In genomic region chr5:34976540-34977292, GRCm38 (mm10) we compare ENCODE assay signal across 13 mouse cellular contexts. TPM values are rescaled to one million over a fixed set of nuclear protein-coding genes. Genes with fewer than 3 reads are reported as not detected.
A peak's percentile ranks its signal among the peaks of the same experiment; 100 is the strongest.
DNase-seq lines count a peak whose midpoint lies in the region; ATAC-seq and TF ChIP-seq lines count a peak whose summit lies in the region.
"Had no signal": no experiment of that assay in that cellular context is flagged by ENCODE, and none has a peak within 500 bp of the region (broad histone marks: within the 10 kb centered on the region; RNA-seq: fewer than 3 reads in every experiment).

No protein-coding gene starts in this region.

- intact Hi-C loops in heart, postnatal 10 days (cut with DNase I), result no loop called here
- intact Hi-C loops in left cerebral cortex, adult 2 months (cut with DNase I), result no loop called here

- no peak overlapping the region for H3K4me2 ChIP-seq in forebrain, postnatal 0 days (ENCODE audit: low read depth)
- H3K4me2 ChIP-seq: embryonic facial prominence, embryonic 12.5 days; limb, embryonic 15.5 days had no signal

- peak; percentile 44 for ATAC-seq in megakaryocyte, adult 5-6 weeks (ENCODE audit: poor library complexity, severe bottlenecking)
- no peak for ATAC-seq in forebrain, postnatal 0 days

- H3K9me3 ChIP-seq in forebrain, postnatal 0 days (ENCODE audit: low read length), result no peaks in the 10 kb centered on the region
- H3K9me3 ChIP-seq: embryonic facial prominence, embryonic 12.5 days; limb, embryonic 15.5 days had no signal

- no peak for TF ChIP-seq CTCF in bone marrow, adult 2 months (IDR thresholded peaks at IDR 0.05; ENCODE audit: control insufficient read depth, insufficient read depth, low read length)
- no peak for TF ChIP-seq CTCF in forebrain, postnatal 0 days (IDR thresholded peaks at IDR 0.05; ENCODE audit: low read depth)
- TF ChIP-seq CTCF in left cerebral cortex, adult 2 months (IDR thresholded peaks at IDR 0.05), result no peak

- WGBS in bone marrow, adult 2 months, result 60% methylated on average over 9 of the region's 9 CpGs
- 95% methylated on average over 9 of the region's 9 CpGs for WGBS in forebrain, postnatal 0 days

- no peaks in the 10 kb centered on the region for H3K27me3 ChIP-seq in forebrain, postnatal 0 days (ENCODE audit: insufficient read depth, low read length)
- H3K27me3 ChIP-seq: embryonic facial prominence, embryonic 12.5 days; limb, embryonic 15.5 days had no signal

- peak; percentile 71 for DNase-seq in ovary, adult 18-20 months (ENCODE audit: low spot score)
- DNase-seq in ovary, postnatal 10 days (ENCODE audit: low spot score), result no peak
- peak; percentile 44 to 65 for DNase-seq in heart, postnatal 10 days
- no peak for DNase-seq in gastrocnemius, postnatal 4 days (ENCODE audit: low spot score in 2 of 2)
- DNase-seq in forebrain, postnatal 0 days, result no peak
- no peak for DNase-seq in left cerebral cortex, adult 2 months (ENCODE audit: extremely low spot score in 1 of 2, low spot score in 2 of 2)
- DNase-seq: gastrocnemius, postnatal 14 days; kidney, adult 8-10 months; right cerebral cortex, postnatal 4 days had no signal

- H3K4me1 ChIP-seq in bone marrow, adult 2 months (ENCODE audit: control insufficient read depth, insufficient read depth, low read length), result peaks cover 11% of the 10 kb centered on the region
- no peaks in the 10 kb centered on the region for H3K4me1 ChIP-seq in forebrain, postnatal 0 days (ENCODE audit: insufficient read depth)

- no peak overlapping the region for H3K9ac ChIP-seq in forebrain, postnatal 0 days
- H3K9ac ChIP-seq: embryonic facial prominence, embryonic 12.5 days; limb, embryonic 15.5 days had no signal

- H3K27ac ChIP-seq in bone marrow, adult 2 months (ENCODE audit: control insufficient read depth, insufficient read depth, low read depth, low read length, poor library complexity), result peak overlapping the region; percentile 64
- no peak overlapping the region for H3K27ac ChIP-seq in forebrain, postnatal 0 days (ENCODE audit: low read depth, low read length)
- no peak overlapping the region for H3K27ac ChIP-seq in left cerebral cortex, adult 2 months
- H3K27ac ChIP-seq: embryonic facial prominence, embryonic 12.5 days; limb, embryonic 15.5 days had no signal

- no peak for TF ChIP-seq POLR2A in bone marrow, adult 2 months (IDR thresholded peaks at IDR 0.05; ENCODE audit: borderline replicate concordance, control insufficient read depth, low read depth, low read length)

- peaks cover 29% of the 10 kb centered on the region for H3K36me3 ChIP-seq in forebrain, postnatal 0 days (ENCODE audit: insufficient read depth)

- no peak overlapping the region for H3K4me3 ChIP-seq in bone marrow, adult 2 months (replicated peaks; ENCODE audit: control insufficient read depth, low read depth, low read length)
- H3K4me3 ChIP-seq in forebrain, postnatal 0 days (ENCODE audit: low read depth, low read length), result no peak overlapping the region
- H3K4me3 ChIP-seq in left cerebral cortex, adult 2 months, result no peak overlapping the region
- H3K4me3 ChIP-seq: embryonic facial prominence, embryonic 12.5 days; limb, embryonic 15.5 days had no signal

RNA-seq across cellular contexts. Expression of gene Rgs12, which starts 27.5 kb away (rescaled TPM):
- 21.4 and 56.9 TPM in 2 replicates for polyA plus RNA-seq in bone marrow, adult 2 months (2011; ENCODE audit: insufficient read depth, insufficient read length, low replicate concordance, missing spikeins)
- 10 to 100 TPM; 32.5 to 36.5 TPM for total RNA-seq in heart, postnatal 10 days (2021)
- 5.7 and 8.5 TPM in 2 replicates for total RNA-seq in megakaryocyte, adult 5-6 weeks (2015)
- total RNA-seq in megakaryocyte, adult 5-6 weeks (2017), result 6.2 and 7.1 TPM in 2 replicates
- total RNA-seq in gastrocnemius, postnatal 4 days (2021), result 10 to 100 TPM; 34.7 to 35.2 TPM
- 60.0 and 73.8 TPM in 2 replicates for total RNA-seq in forebrain, postnatal 0 days (2014; rRNA removed)
- polyA plus RNA-seq in forebrain, postnatal 0 days (2015; fragmentation: Nextera tagmentation; extraction: Ambion mirVana), result 32.3 and 34.5 TPM in 2 replicates
- total RNA-seq in left cerebral cortex, adult 2 months (2021), result 10 to 100 TPM; 40.5 to 48.3 TPM

Comparison
In these comparisons a context has a peak if more than half of its experiments do, and no peak if none do; other contexts are left out.
1. DNase-seq: peak in ovary, adult 18-20 months (single experiment) and heart, postnatal 10 days (2 of 2); none in ovary, postnatal 10 days (single experiment), gastrocnemius, postnatal 4 days (0 of 2), forebrain, postnatal 0 days (single experiment) and left cerebral cortex, adult 2 months (0 of 2).